Mouse (Mus musculus) small intestine, adult 2 months (tissue): ENCODE measurements around the gene Tnip3. TPM values are rescaled to one million over a fixed set of nuclear protein-coding genes. Genes with fewer than 3 reads are reported as not detected.

Experiments
- H3K27ac ChIP-seq: fragments of 200-500 bp; 2 replicates; pipeline ENCODE4 v1.5.1; 2012; ENCODE audit warnings: low read depth, low read length, control low read depth, inconsistent platforms; ENCODE audit not compliant: insufficient read depth
- H3K27me3 ChIP-seq: fragments of 200-500 bp; 2 replicates; pipeline ENCODE4 v1.6.1; 2012; ENCODE audit warnings: mild to moderate bottlenecking, moderate library complexity, low read length, inconsistent platforms; ENCODE audit not compliant: control insufficient read depth, insufficient read depth
- H3K36me3 ChIP-seq: fragments of 200-500 bp; 2 replicates; pipeline ENCODE4 v1.6.1; 2012; ENCODE audit warnings: mild to moderate bottlenecking, low read length, control low read depth, inconsistent platforms; ENCODE audit not compliant: control insufficient read depth, insufficient read depth
- H3K4me1 ChIP-seq: fragments of 200-500 bp; 2 replicates; pipeline ENCODE4 v1.6.1; 2012; ENCODE audit warnings: low read length, inconsistent platforms, mixed read lengths; ENCODE audit not compliant: control insufficient read depth, insufficient read depth, insufficient read length
- H3K4me3 ChIP-seq: fragments of 200-500 bp; 2 replicates; pipeline ENCODE4 v1.5.1; 2012; ENCODE audit warnings: low read depth, mild to moderate bottlenecking, control low read depth, inconsistent platforms, low read length, moderate library complexity
- CTCF ChIP-seq: fragments of 200-500 bp; IDR thresholded peaks from 2 replicates; pipeline ENCODE4 v1.5.1; 2012; ENCODE audit warnings: low read depth, mild to moderate bottlenecking, control low read depth, inconsistent platforms, low read length, moderate library complexity, mixed read lengths; ENCODE audit not compliant: insufficient replicate concordance, insufficient read length; ENCODE audit errors: extremely low read depth
- POLR2A ChIP-seq: fragments of 200-500 bp; IDR thresholded peaks from 2 replicates; pipeline ENCODE4 v1.6.1; 2012; ENCODE audit warnings: low read depth, mild to moderate bottlenecking, control low read depth, inconsistent platforms, low read length, moderate library complexity
- WGBS: fragments of 180-500 bp; shearing (Covaris S2); methylation state at CpG from one replicate; pipeline ENCODE4 v1.1.7; 2018; 5-methylcytosine and 5-hydroxymethylcytosine counted together
- polyA plus RNA-seq: library from polyadenylated mRNA; depleted of rRNA; stranded (reverse); fragments of >200 nt; gene quantifications from 2 replicates; pipeline ENCODE4 v1.2.3, GENCODE M21; 2012; rRNA removed

Tnip3 gene
- polyA plus RNA-seq, result 0.08 TPM in 1 of 2 replicates, not detected in the other

DNA sequence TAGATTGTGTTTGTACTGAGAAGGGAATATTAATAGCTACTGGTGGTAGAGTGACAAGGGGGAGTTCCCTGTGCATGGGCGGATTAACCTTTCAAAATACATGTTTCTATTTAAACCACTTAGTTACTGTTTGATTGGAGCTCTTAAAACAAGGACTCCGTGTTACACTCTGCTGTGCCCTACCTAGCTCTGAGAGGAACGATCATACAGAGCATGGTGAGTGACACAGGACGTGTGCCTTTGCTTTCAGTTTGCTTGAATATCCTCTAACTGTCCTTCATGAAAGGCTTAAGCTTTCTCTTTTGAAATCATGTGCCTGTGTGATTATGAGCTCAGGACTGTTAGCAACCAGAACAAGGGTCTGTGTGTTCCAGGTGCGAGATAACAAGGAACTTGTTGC is at the start of gene Tnip3:
Gene Tnip3 (plus strand): TSS at position 122 of the 400 bp plus-strand sequence.
- Histone ChIP-seq H3K4me3 (no peak within 1 kb of the TSS), H3K4me1 (no peaks in the 10 kb centered on the region)
- 39% methylated on average over 5 of the region's 5 CpGs for WGBS

DNA sequence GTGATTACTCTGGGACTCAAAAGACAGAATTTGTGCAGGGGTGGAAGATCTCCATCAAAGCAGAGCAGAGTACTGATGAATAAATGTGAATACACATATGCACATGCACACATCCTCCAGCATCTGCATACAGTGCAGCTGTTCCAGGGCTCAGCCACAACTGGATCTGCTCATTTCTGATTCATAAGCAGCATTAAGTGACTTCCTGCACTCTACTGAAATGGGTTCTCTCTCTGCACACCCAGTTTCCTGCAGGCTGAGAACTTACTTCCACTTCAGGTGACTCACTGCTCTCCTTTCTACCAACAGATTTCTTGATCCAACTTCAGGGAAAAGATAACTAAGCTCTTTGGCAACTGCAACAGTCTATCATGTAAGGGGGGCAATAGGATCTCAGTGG is 26.3 kb upstream of the Tnip3 start:
- H3K4me1 ChIP-seq, result no peaks in the 10 kb centered on the region
- TF ChIP-seq CTCF, result no peak
- TF ChIP-seq POLR2A, result no peak

More for the DNA sequence above, at the start of gene Tnip3:
- no peak for TF ChIP-seq CTCF
- no peak for TF ChIP-seq POLR2A
- H3K27me3 ChIP-seq, result no peaks in the 10 kb centered on the region
- no peak within 1 kb of the TSS for H3K27ac ChIP-seq
- no peaks in the 10 kb centered on the region for H3K36me3 ChIP-seq

DNA sequence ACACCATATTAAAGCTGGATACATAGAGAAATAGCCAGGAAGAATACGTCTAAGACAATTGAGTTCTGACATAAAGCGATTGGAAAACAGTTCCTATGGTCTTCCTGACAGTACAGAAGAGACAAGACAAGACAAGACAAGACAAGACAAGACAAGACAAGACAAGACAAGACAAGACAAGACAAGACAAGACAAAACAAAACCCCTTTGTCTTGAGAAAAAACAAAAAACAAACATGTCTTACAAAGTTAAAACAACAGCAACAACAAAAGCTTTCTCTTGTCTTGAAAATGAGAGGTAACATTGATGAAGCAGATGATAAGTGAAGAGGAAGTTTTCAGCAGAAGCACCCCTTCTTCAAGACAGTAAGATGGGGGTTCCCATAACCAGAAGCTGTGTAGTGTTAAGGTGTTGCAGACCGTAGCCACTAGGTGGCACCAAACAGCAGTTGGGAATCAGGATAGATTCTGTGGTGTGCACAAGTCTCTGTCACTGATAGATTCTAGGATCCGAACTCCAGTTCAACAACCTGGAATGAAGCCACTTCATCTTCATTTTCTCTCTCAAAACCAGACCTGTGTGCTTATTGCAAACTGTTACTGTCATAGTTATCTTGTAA is 15.0 kb upstream of the Tnip3 start:
- no peak overlapping the region for H3K4me3 ChIP-seq
- WGBS, result 34% methylated on average over 4 of the region's 4 CpGs
- no peaks in the 10 kb centered on the region for H3K36me3 ChIP-seq
- TF ChIP-seq CTCF (no peak), POLR2A (no peak)
- H3K27ac ChIP-seq, result no peak overlapping the region
- H3K4me1 ChIP-seq, result no peaks in the 10 kb centered on the region
- H3K27me3 ChIP-seq, result no peaks in the 10 kb centered on the region

More for the DNA sequence above, 26.3 kb upstream of the Tnip3 start:
- H3K27me3 ChIP-seq, result no peaks in the 10 kb centered on the region
- H3K4me3 ChIP-seq, result no peak overlapping the region
- no peaks in the 10 kb centered on the region for H3K36me3 ChIP-seq
- H3K27ac ChIP-seq, result no peak overlapping the region

DNA sequence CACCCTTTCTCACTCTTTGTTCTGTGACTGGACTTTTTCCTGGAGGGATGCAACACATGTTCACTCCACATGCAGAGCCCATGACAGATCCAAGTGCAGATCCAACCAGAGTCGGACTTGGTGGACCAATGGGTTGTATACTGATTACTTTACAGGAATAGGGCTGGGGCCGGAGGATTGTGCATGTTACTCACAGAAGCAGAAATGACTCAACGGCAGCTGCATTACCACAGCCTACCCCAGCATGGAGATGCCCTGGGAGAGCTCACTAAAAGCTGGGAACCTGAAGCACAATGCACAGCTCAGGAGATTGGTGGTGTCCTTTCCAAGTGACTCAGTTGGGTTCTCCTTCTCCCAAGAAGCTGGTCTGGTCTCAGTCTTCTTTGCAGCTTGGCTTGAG is 11.3 kb upstream of the Tnip3 start:
- no peak overlapping the region for H3K4me3 ChIP-seq
- no peaks in the 10 kb centered on the region for H3K4me1 ChIP-seq
- no peaks in the 10 kb centered on the region for H3K36me3 ChIP-seq
- TF ChIP-seq CTCF (no peak), POLR2A (no peak)
- no peaks in the 10 kb centered on the region for H3K27me3 ChIP-seq
- H3K27ac ChIP-seq, result no peak overlapping the region
- 90% methylated on average over 3 of the region's 3 CpGs for WGBS

DNA sequence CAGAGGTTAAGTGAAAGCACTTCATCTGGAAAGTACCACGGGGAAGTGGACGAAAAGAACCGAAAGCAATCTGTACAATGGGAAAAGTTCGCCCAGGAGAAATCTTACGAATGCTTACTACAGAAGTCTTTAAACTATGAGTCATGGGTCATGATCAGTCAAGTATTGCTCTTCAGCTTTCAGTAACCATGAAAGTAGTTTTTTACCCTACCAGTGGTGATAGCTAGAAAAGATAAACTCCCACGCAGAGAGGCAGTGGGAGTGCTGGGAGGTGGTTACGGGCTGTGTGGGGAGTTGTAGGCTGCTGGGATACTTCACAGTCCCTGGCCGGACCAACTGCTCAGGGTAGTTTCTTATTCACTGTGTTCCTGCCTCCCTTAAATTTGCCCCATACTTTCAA is 8.4 kb upstream of the Tnip3 start:
- no peak overlapping the region for H3K27ac ChIP-seq
- 77% methylated on average over 8 of the region's 8 CpGs for WGBS
- no peaks in the 10 kb centered on the region for H3K27me3 ChIP-seq
- no peak for TF ChIP-seq POLR2A
- TF ChIP-seq CTCF, result no peak
- no peak overlapping the region for H3K4me3 ChIP-seq
- no peaks in the 10 kb centered on the region for H3K36me3 ChIP-seq
- no peaks in the 10 kb centered on the region for H3K4me1 ChIP-seq

DNA sequence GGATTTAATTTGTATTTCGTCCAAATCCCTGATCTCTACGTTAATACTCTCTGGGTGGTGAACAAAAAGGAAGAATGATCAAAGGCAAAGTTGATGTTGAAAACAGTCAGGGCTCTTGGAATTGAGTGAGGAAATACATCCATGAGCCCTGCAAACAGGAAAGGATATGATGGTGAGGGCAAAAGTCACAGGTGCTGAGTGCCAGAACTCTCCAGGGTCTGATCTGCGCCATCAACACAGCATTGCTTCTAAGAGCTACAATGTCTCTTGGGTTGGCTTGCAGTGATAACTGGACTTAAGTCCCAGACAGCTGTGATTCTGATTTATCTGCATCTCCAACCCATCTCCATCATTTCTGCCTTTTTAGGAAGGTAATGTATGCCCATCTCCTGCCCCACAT is 4.3 kb upstream of the Tnip3 start:
- Histone ChIP-seq H3K36me3 (no peaks in the 10 kb centered on the region), H3K27me3 (no peaks in the 10 kb centered on the region), H3K4me1 (no peaks in the 10 kb centered on the region), H3K4me3 (no peak overlapping the region), H3K27ac (no peak overlapping the region)
- 86% methylated on average over 3 of the region's 3 CpGs for WGBS
- TF ChIP-seq POLR2A (no peak), CTCF (no peak)

DNA sequence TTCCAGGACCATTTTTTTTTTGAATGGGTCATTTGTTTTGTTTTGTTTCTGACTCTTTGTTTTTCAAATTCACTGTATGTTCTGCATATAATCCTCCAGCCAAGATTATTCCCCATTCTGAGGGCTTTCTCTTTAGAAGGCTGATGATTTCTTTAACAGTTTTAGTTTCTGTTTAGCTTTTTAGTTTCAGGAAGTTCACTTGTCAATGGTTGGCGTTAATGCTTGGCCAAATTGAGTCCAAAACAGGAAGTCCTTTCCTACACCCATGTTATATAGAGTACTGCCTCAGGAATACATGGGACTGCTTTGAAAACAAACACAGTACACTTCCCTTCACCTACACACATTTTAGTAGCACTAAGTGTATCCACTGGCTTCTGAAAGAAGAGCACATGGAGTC is 2.8 kb downstream of the Tnip3 start:
- Histone ChIP-seq H3K36me3 (no peaks in the 10 kb centered on the region), H3K27ac (no peak overlapping the region), H3K4me1 (no peaks in the 10 kb centered on the region), H3K27me3 (no peaks in the 10 kb centered on the region), H3K4me3 (no peak overlapping the region)
- WGBS, result 35% methylated on average over 1 of the region's 1 CpGs
- TF ChIP-seq POLR2A, result no peak
- no peak for TF ChIP-seq CTCF
